Mouse (Mus musculus): ENCODE measurements at regions not wholly inside any gene's neighbourhood (a gene's known extent, or its start where the extent isn't known, plus 50 kb on each side); places are given as distances from the start of the nearest gene placed in this dataset.

GRCm38 (mm10) chr9:5972292-5972691 lies 196.1 kb upstream of the Pdgfd start:
- ATAC-seq (ENCODE audit: low FRiP score) (no peak), DNase-seq (ENCODE audit: low spot score) (peak; percentile 84)
- Histone ChIP-seq H3K27me3 (ENCODE audit: insufficient read depth, low read length) (no peaks in the 10 kb centered on the region), H3K4me3 (ENCODE audit: low read depth, low read length) (no peak overlapping the region), H3K27ac (ENCODE audit: low read depth, low read length) (no peak overlapping the region), H3K4me2 (ENCODE audit: low read depth, low read length, poor library complexity, severe bottlenecking) (no peak overlapping the region), H3K9me3 (ENCODE audit: low read length) (no peaks in the 10 kb centered on the region), H3K9ac (replicated peaks; ENCODE audit: low read length, poor library complexity, severe bottlenecking) (no peak overlapping the region), H3K36me3 (ENCODE audit: insufficient read depth, low read length) (no peaks in the 10 kb centered on the region), H3K4me1 (ENCODE audit: insufficient read depth, low read length) (no peaks in the 10 kb centered on the region)
- whole genome bisulfite sequencing, result 37% methylated on average over 1 of the region's 1 CpGs
- TF ChIP-seq CTCF (IDR thresholded peaks at IDR 0.05), result no peak
